Mouse (Mus musculus) G1E (cell line): Measurements from ENCODE around the gene Fem1a.

Experiments
- CTCF ChIP-seq: IDR thresholded peaks from 2 replicates; pipeline ENCODE4 v1.5.1; 2012; ENCODE audit warnings: low read depth, low read length, inconsistent platforms, mixed read lengths
- GATA2 ChIP-seq: IDR thresholded peaks from 2 replicates; pipeline ENCODE4 v1.6.1; 2012; ENCODE audit warnings: low read depth, low read length, inconsistent platforms, borderline replicate concordance
- TAL1 ChIP-seq: conservative IDR thresholded peaks from 2 replicates; pipeline ENCODE4 v1.6.1; 2012; ENCODE audit warnings: low read depth, low read length, inconsistent platforms, mixed read lengths

DNA sequence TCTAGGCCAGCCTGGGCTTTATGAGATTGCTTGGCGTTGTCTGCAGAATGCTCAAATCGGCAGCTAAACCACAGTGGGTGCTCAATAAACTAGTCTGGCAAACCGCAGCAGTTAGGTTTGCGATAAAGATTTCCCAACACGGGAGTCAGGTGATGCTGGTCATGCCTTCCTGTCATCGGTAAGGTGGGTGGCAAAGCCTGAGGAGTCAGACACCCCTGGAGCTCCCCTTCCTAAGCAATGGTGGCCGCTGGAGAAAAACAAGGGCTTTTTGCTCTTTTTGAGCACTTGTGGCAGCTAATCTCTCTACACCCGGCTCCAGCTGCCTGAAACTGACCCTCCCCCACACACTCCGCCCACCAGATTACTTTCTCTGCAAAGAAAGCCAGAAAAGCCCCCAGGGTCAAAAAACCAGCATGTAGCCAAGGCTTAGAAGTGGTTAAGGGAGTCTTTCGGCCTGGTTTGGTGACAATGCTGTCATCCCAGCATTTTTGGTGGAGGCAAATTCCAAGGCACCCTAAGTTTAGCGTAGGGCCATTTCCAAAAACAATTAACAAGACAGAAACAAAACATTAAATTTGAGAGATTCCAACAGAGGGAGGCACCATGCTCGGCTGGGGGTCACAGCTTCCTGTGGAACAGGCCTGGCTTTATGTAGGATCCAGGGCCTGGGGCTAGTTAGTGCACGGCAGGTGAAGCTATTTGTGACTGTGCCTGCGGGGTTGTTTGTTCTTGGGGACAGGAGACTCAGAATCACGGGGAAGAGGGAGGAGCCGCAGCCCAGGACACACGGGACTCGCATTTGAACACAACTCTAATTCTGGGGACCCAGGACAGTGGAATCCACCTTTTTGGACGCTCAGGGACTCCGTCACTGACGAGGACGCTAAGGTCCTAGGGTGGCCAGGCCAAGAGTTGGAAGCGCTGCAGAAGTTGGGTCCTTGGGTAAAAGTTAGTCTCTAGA is 33.0 kb downstream of the Fem1a start:
- TF ChIP-seq CTCF (no peak), GATA2 (no peak), TAL1 (no peak)
